Mouse (Mus musculus): ENCODE measurements around the gene Sapcd1.
"Not testable (repeated sequence)": the region's sequence is repeated elsewhere in the genome, so short reads cannot be mapped to it uniquely, and the experiment has no call there.

The Sapcd1 gene

DNA sequence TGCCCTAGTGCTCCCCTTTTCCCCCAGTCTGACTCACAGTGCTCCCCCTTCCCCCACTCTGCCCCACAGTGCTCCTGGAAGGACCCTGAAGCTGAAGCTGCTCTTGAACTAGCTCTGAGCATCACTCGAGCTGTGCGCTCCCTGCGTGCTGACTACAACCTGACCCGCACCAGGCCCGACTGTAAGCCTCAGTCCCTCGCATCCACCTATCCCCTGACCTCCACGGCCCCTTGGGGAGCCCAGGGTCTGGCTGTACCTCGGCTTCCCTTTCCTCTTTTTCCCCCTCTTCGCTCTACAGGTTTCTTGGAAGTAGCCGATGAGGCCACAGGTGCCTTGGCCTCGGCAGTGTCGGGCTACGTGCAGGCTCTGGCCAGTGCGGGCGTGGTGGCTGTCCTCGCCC lies 12.5 kb downstream of the Sapcd1 start:
- CTCF ChIA-PET = interaction anchor here (0.5 kb wide), 1 partner anchor 602 kb away, joined by 3 read pairs; no protein-coding TSS in a partner anchor

DNA sequence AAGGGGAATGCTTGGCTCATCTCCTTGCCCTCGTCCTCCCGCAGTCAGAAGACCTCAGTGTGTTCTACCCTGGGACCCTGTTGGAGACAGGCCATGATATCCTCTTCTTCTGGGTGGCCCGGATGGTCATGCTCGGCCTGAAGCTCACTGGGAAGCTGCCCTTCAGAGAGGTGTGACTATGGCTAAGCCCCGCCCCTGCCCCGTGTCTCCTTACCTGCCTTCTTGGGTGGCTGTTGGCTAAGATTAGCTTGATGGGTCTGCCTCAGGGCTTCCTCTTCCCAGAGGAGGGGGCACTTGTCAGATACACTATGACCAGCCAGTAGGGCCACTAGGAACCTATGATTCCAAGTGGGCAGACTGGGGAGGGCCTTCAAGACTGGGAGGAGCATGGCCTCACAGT lies 14.6 kb downstream of the Sapcd1 start:
- CTCF ChIA-PET = no interaction called here

DNA sequence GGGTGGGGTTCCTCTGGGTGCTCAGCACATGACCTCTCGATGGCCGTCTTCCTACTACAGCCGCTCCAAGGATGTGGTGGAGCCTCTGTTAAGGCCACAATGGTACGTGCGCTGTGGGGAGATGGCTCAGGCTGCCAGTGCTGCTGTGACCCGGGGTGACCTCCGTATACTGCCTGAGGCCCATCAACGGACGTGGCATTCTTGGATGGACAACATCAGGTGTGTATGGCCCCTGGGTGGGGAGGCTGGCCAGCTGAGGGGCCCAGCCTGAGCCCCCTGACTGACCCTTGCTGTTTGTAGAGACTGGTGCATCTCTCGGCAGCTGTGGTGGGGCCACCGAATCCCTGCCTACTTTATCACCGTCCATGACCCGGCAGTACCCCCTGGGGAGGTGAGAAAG lies 15.4 kb downstream of the Sapcd1 start:
- CTCF ChIA-PET = interaction anchor here (0.5 kb wide), 1 partner anchor 116 kb away, joined by 10 read pairs; no protein-coding TSS in a partner anchor

DNA sequence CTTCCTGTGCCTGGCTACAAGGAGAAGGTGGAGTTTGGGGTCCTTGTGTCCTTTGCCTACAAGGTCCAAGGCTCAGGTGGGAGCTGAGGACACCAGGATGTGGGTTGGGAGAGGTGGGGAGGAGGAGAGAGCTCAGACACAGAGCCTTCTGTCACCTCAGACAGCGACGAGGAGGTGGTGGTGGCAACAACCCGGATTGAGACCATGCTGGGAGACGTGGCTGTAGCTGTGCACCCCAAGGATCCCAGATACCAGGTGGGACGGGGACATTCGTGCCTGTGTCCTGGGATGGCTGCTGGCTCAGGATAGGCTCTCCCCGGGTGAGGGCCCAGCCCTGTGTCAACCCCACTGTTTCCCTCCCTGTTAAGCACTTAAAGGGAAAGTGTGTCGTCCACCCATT lies 16.4 kb downstream of the Sapcd1 start:
- CTCF ChIA-PET = interaction anchor here (0.6 kb wide), 1 partner anchor 24 kb away, joined by 15 read pairs; no protein-coding TSS in a partner anchor

DNA sequence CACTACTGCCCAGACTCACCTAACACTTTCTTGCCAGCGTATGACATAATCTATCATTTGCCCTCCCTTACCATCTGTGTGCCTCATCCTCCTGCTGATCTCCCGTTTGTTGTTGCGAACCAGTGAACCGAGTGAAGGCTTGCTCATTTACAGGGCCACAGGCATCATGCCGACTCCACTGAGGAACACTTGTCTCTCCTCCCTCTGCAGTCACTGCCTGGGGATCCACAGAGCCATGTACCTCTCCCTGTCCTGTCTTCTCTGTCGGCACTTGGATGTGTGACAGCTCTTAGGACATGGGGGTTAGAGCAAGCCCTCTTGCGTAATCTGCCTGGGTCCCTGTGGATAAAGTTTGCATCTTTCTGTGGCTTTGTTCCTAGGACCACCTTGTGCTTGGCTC lies 18.2 kb downstream of the Sapcd1 start:
- CTCF ChIA-PET = no interaction called here

DNA sequence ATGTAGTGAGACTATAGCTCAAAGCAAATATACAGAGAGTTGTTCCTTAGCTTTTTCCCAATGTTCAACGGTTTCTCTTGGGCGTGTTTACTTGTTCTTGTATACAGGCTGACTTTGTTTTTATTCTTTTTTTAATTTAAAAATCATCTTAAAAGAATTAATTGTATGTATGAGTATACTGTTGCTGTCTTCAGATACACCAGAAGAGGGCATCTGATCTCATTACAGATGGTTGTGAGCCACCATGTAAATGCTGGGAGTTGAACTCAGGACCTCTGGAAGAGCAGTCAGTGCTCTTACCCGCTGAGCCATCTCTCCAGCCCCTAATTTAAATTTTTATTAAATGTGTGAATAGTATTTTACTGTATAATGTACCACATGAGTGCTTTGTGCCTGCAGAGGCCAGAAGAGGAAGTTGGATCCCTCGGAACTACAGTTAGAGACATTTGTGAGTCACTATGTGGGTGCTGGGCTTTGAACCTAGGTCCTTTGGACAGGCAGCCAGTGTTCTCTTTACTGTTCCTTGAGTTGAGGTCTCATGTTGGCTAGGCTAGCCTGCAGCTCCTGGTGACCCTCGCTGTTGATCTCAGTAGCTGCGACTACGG lies 20.3 kb downstream of the Sapcd1 start:
- CTCF ChIA-PET = interaction anchor here (0.6 kb wide), 1 partner anchor 19 kb away, joined by 5 read pairs; no protein-coding TSS in a partner anchor

DNA sequence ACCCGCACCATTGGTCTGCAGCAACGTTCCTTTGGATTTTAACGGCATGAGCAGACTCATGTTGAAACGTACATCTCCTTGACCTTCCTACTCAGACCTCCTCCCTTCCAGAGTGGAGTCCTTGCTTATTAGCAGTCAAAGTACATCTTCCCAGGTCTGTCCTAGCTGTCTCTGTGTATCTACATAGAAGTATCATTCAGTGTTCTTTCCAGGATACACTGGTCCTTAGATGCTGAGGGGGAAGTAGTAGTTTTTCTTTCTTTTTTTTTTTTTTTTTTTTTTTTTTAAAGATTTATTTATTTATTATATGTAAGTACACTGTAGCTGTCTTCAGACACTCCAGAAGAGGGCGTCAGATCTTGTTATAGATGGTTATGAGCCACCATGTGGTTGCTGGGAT lies 21.9 kb downstream of the Sapcd1 start:
- CTCF ChIA-PET = not testable (repeated sequence)

DNA sequence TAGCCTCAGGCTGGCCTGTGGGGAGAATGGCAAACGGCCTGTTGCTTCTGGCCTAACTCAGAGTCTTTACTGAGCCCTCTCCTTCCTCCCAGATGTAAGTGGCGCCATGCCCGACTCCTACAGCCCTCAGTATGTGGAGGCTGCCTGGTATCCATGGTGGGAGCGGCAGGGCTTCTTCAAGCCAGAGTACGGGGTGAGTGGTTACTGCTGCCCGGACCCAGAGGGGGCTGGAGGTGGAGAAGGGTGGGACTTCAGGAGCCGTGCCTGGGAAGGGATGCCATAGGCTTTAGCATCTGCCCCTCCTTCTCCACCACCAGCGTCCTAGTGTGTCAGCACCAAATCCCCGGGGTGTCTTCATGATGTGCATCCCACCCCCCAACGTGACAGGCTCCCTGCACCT lies 22.7 kb downstream of the Sapcd1 start:
- CTCF ChIA-PET = no interaction called here

DNA sequence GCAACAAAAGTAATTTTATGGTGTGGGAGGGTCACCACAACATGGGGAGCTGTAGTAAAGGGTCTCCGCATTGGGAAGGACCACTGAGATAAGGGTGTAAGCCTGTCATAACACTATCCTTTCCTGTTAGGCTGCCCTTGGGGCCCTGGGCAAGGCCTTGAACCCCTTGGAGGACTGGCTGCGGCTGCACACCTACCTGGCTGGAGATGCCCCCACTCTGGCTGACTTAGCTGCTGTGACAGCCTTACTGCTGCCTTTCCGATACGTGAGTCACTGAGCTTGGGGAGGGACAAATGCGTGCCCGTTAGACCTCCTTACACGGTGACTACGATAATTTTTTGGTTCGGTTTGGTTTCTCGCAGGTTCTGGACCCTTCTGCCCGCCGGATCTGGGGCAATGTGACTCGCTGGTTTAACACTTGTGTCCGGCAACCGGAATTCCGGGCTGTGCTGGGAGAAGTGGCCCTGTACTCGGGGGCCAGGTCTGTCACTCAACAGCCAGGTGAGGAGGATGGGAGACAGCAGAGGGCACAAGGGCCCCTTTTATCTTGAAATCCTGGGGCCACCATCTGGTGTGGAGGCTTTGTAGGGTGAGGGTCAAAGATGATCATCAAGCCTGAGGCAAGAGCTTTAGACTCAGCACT lies 23.6 kb downstream of the Sapcd1 start:
- CTCF ChIA-PET = no interaction called here

DNA sequence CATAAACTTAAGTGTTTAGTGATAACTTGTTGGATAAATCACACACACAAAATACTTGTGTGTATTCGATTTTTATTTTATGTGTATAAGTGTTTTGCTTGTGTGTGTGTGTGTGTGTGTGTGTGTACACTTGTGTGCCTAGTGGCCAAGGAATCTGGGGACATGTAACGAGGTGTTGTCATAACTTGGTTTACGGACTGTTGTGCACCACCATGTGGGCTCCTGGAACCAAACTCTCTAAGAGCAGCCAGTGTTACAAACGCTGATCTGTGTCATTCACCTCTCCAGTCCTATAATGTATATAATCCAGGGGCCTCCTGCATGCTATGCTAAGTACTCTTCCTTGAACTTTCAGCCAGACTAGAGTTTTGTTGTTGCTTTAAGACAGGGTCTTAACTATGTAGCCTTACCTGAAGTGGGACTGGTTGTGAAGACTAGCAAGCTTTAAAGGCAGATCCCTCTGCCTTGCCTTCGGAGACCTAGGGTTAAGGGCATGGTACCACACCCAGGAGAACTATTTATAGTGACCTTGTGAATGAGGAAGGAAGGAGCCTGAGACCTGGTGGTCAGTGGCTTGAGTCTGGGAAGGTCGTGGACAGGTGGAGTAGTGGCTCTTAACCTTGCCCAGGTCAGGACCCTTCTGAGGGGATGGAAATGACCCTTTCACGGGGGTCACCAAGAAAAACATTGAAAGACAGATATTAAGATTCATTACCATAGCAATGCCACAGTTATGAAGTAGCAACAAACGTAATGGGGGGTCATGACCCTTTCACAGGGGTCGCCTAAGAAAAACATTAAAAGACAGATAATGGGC lies 24.6 kb downstream of the Sapcd1 start:
- CTCF ChIA-PET = no interaction called here

DNA sequence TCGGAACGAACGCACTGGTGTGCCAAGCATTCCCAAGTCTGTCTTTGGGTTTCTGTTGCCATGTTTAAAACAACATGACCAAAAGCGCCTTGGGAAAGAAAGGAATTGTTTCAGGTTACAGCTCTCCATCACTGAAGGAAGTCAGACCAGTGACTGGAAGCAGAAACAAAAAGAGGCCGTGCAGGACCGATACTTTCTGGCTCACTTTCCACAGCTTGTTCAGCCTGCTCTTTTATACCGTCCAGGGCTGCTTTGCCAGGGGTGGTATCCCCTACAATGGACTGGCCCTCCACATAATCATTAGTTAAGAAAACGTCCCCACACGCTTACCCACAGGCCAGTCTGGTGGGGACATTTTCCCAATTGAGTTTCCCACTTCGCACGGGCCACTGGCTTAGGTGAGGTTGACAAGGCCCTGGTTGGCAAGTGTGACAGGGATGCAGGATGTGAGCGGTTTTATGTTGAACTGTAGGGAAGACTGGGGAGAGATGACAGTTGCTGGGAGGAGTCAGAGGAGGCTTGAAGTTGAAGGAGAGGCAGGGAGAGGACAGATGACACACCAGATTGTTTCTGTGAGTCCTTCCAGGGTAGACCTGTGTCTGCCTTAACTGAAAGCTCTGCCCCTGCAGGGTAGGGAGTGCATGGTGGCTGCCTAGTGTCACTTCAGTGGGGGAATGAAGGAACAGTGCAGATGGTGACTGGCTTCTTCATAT lies 25.5 kb downstream of the Sapcd1 start:
- CTCF ChIA-PET = interaction anchor here (0.7 kb wide), 1 partner anchor 46 kb away, joined by 3 read pairs; no protein-coding TSS in a partner anchor

DNA sequence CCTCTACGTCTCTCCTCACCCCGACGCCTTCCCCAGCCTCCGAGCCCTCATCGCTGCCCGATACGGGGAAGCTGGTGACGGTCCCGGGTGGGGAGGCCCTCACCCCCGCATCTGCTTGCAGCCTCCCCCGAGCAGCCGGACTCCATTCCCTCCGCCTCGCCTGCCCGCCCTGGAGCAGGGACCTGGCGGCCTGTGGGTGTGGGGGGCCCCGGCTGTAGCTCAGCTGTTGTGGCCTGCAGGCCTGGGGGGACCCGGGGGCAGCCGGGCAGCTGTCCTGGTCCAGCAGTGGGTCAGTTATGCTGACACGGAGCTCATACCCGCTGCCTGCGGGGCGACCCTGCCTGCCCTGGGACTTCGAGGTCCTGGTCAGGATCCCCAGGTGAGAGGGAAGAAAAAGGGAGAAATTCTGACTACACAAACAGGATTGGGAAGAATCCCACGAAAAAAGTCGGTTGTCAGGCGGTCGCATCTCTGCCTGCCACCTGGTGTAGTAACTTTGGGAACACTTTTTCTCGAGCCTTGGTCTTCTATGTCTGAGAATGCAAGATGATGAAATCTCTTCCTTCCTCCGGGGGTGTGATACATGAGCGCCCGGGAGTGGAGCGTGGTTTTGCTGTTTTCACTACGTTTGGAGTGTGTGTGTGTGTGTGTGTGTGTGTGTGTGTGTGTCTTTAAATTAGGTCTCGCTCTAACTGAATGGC lies 26.2 kb downstream of the Sapcd1 start:
- CTCF ChIA-PET = interaction anchor here (0.7 kb wide), 1 partner anchor 47 kb away, joined by 3 read pairs; no protein-coding TSS in a partner anchor

DNA sequence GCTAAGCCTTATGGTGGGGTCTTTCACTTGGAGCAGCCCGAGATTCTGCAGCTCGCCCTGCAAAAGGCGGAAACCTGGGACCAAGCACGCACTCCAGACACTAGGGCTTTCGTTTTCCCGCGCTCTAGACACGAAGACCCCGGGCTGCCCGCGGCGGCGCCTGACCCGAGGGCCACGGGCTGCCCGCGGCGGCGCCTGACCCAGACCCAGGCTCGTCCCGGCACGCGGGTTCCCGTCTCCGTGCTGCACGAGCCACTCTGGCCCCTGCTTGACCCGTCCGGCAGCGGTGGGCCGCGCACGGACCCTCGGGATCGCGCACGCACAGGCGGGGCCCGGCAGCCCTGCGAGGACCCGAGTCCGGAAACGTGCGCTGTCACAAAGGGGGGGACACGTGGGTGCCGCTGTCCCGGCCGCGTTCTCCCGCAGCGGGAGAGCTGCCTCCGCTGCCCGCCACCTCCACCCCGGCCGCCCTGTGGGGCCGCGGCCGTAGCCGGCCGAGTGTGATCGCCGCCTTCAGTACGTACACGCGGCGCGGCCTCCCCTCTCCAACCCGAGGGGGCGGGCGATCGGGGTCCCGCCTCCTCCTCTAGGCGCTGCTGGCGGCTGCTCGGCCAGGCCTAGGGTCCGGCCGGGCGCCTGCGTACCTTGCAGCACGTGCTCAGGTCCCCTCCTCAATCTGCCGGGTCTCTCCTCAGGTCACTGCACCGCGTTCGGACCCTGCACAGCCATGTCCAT lies 26.9 kb downstream of the Sapcd1 start, which contains the start of gene Vars:
TSS of gene Vars (plus strand) at position 271 of the 735 bp plus-strand sequence.
- CTCF ChIA-PET = no interaction called here

DNA sequence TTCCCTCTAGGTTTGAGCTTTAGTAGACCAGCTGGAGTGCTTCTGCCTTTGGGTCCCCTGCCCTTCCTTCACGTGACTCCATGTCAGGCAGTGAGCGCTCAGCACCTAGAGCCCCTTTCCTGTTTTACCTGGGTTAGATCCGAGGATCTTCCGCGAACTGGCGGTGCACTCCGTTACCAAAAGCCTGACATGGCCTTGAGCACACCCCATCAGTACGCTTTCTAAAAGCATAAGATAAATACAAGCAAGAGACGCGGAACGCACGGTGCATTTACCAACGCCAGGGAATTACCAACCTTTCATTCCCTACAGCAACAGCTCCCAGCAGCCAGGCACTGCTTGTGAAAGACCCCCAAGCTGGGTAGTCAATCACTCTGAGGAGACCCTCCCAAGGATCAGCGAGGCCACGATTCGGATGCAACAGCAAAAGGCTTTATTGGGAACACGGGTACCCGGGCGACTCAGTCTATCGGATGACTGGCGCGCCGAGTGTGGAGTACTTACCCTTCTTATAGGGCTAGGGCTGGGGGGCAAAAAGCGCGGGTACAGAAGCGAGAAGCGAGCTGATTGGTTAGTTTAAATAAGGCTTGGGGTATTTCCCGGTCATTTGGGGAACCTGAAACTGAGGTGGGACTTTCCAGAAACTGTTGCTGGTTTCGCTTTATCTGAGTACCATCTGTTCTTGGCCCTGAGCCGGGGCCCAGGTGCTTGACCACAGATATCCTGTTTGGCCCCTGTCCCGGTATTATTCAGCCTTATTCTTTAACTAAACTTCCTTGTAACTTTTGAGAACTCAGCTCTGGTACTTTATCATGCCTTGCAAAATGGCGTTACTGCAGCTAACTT lies 27.7 kb downstream of the Sapcd1 start:
- CTCF ChIA-PET = interaction anchor here (0.5 to 1.3 kb wide), 2 partner anchors 16 to 136 kb away, joined by 3 to 4 read pairs; no protein-coding TSS in a partner anchor

DNA sequence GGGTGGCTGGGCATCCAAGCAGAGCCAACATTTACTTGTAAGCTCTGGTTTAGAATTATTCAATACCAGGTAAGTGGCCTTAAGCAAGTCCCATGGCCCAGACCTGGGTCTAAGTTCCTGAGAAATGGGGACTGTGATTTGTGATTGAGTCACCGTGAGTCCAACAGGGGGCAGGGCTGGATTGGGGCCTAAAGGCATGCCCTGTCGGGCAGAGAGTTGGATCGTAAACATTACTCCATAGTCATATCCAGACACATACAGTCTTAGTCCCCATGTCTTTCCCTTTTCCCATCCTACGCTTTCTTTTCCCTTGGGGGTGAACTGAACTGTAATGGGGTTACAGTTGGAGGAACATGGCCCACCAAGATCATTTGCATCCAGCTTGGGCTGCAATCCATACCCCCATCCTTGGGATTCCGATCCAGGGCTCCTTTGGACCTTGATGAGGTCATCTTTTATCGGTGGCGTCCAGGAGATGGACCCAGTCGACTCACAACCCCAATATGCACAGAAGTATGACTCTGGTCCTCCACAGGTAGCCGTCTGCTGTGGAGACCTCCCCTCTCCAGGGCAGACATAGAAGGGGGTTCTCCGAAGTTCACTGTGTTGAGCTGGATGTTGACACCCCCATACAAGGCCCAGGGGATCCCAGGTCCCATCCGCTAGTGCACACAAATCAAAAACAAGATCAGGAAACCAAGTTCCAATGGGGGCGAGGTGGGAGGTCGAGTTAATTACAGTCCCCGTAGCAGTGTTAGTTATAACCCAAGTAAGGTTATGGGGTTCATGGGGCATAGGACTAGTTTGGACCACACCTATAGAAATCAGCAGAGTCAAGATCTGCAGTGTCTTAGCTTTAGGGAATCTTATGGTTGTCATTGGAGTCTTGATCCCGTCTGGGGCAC lies 29.0 kb downstream of the Sapcd1 start:
- CTCF ChIA-PET = interaction anchor here (0.6 to 1.3 kb wide), 2 partner anchors 15 to 56 kb away, joined by 3 to 5 read pairs; no protein-coding TSS in a partner anchor

DNA sequence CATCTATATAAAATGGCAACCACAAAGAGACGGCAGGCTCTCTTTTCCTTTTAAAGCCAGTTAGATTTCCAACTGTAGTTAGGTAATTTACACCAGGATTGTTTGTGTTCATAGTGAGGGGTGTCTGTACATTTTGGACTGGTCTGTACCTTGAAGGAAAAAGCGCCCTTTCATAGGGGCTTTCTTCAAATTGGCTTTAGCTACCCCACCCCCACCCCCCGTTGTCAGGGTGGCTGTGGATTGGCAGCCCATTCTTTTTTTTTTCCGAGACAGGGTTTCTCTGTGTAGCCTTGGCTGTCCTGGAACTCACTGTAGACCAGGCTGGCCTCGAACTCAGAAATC lies 30.7 kb downstream of the Sapcd1 start:
- CTCF ChIA-PET = interaction anchor here (0.6 kb wide), 1 partner anchor 75 kb away, joined by 3 read pairs; no protein-coding TSS in a partner anchor

DNA sequence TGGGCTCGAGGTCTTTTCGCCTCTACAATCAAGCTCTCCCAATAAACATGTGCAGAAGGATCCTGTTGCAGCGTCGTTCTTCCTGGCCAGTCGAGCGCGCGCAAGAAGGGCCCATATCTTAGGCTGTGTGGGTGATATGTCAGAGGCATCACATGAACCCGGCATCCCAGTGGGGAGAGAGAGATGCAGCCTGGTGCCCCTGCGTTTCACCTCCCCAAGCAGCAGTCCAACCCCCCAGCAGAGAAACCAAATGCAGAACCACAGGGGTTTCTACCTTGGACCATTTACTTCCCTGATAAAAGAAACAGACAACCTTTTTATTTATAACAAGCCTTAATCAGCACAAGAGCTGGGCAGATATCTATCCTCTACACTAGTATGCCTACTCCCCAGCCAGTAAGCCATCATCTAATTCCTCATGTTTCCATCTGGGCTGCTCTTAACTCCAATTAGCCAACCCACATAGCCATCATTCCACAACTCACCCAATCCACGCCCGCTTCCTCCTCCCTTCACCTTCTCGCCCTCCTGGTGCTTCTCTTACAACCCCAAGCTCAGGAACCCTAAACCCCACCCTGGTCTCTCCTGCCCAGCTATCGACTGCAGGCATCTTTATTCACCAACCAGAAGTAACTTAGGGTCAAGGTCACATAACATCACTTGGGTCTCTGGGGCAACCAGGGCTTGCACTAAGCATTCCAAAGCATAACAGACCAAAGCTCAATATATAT lies 31.2 kb downstream of the Sapcd1 start:
- CTCF ChIA-PET = no interaction called here

DNA sequence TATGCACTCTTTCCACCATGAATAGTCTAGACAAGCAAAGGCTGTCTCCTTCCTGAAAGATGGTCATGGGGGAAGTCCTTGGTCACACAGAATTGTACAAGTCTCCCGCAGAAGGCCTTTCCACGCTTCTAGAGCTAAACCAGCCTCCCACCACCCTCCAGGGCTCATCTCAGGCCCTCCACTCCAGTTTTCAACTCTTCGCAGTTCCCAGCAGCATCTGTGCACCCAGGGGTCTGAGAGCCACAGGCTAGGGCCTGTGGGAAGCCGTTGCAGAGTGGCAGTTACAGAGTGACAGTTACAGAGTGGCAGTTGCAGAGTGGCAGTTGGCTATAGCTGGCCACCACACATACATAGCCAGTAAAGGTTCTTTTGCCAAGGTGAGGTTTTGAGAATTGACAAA lies 31.9 kb downstream of the Sapcd1 start:
- CTCF ChIA-PET = not testable (repeated sequence)
